ENCODE assay signal across 17 mouse cellular contexts in genomic region chr13:113733734-113734133, GRCm38 (mm10).
DNase-seq lines count a peak whose midpoint lies in the region; ATAC-seq lines count a peak whose summit lies in the region.
"Had no signal": no experiment of that assay in that cellular context is flagged by ENCODE, and none has a peak within 500 bp of the region (broad histone marks: within the 10 kb centered on the region; RNA-seq: fewer than 3 reads in every experiment).

No protein-coding gene starts in this region.

- H3K4me2 ChIP-seq in heart, embryonic 15.5 days, result no peak overlapping the region
- peak overlapping the region; percentile 8; the same call in 1 of the 2 replicates for H3K4me2 ChIP-seq in forebrain, embryonic 12.5 days
- H3K4me2 ChIP-seq in hindbrain, embryonic 14.5 days (replicated peaks), result no peak overlapping the region
- no peak overlapping the region for H3K4me2 ChIP-seq in midbrain, embryonic 16.5 days (ENCODE audit: low read length)
- H3K4me2 ChIP-seq: heart, embryonic 13.5 days; intestine, embryonic 15.5 days; stomach, embryonic 15.5 days had no signal

- H3K4me1 ChIP-seq in heart, embryonic 15.5 days (replicated peaks), result no peaks in the 10 kb centered on the region; the same call in 1 of the 2 replicates
- H3K4me1 ChIP-seq in forebrain, embryonic 12.5 days, result peaks cover 34% of the 10 kb centered on the region
- H3K4me1 ChIP-seq in hindbrain, embryonic 14.5 days (replicated peaks; ENCODE audit: control insufficient read depth, insufficient read depth, low read length), result peaks cover 17% of the 10 kb centered on the region; the same call in 1 of the 2 replicates
- peaks cover 21% of the 10 kb centered on the region for H3K4me1 ChIP-seq in midbrain, embryonic 16.5 days (ENCODE audit: control insufficient read depth, insufficient read depth, low read length)
- H3K4me1 ChIP-seq: stomach, embryonic 15.5 days had no signal

- no peaks in the 10 kb centered on the region for H3K36me3 ChIP-seq in heart, embryonic 15.5 days
- no peaks in the 10 kb centered on the region for H3K36me3 ChIP-seq in forebrain, embryonic 12.5 days (replicated peaks)
- H3K36me3 ChIP-seq in hindbrain, embryonic 14.5 days (replicated peaks; ENCODE audit: control insufficient read depth, insufficient read depth), result no peaks in the 10 kb centered on the region
- no peaks in the 10 kb centered on the region for H3K36me3 ChIP-seq in midbrain, embryonic 16.5 days (ENCODE audit: control insufficient read depth, insufficient read depth, low read length)
- H3K36me3 ChIP-seq: heart, embryonic 13.5 days; intestine, embryonic 15.5 days; stomach, embryonic 15.5 days had no signal

- no peak for DNase-seq in heart, adult 18-20 months
- no peak for DNase-seq in hindbrain, embryonic 14.5 days (ENCODE audit: low spot score)
- DNase-seq in gastrocnemius, postnatal 4 days (ENCODE audit: low spot score in 2 of 2), result no peak
- DNase-seq in heart, postnatal 4 days, result no peak
- DNase-seq: adrenal gland, adult 8-10 months; cerebellum, adult 8-10 months; gastrocnemius, postnatal 14 days had no signal

- H3K9me3 ChIP-seq in heart, embryonic 15.5 days (replicated peaks), result no peaks in the 10 kb centered on the region
- H3K9me3 ChIP-seq in forebrain, embryonic 12.5 days, result no peaks in the 10 kb centered on the region
- no peaks in the 10 kb centered on the region for H3K9me3 ChIP-seq in hindbrain, embryonic 14.5 days (ENCODE audit: control insufficient read depth, low read length)
- H3K9me3 ChIP-seq in midbrain, embryonic 16.5 days (replicated peaks; ENCODE audit: control insufficient read depth, low read length, poor library complexity, severe bottlenecking), result no peaks in the 10 kb centered on the region
- H3K9me3 ChIP-seq: heart, embryonic 13.5 days; intestine, embryonic 15.5 days; stomach, embryonic 15.5 days had no signal

- no peak overlapping the region for H3K4me3 ChIP-seq in heart, embryonic 15.5 days
- H3K4me3 ChIP-seq in forebrain, embryonic 12.5 days (replicated peaks), result no peak overlapping the region
- H3K4me3 ChIP-seq in hindbrain, embryonic 14.5 days (replicated peaks; ENCODE audit: low read length), result no peak overlapping the region
- H3K4me3 ChIP-seq in midbrain, embryonic 16.5 days (ENCODE audit: low read depth, low read length), result no peak overlapping the region
- H3K4me3 ChIP-seq: erythroblast, embryonic 14.5 days; heart, embryonic 13.5 days; intestine, embryonic 15.5 days; myocyte; stomach, embryonic 15.5 days had no signal

- no peaks in the 10 kb centered on the region for H3K27me3 ChIP-seq in heart, embryonic 15.5 days
- no peaks in the 10 kb centered on the region for H3K27me3 ChIP-seq in forebrain, embryonic 12.5 days
- no peaks in the 10 kb centered on the region for H3K27me3 ChIP-seq in hindbrain, embryonic 14.5 days (ENCODE audit: control insufficient read depth, insufficient read depth, low read length)
- no peaks in the 10 kb centered on the region for H3K27me3 ChIP-seq in midbrain, embryonic 16.5 days (ENCODE audit: control insufficient read depth, insufficient read depth, low read depth, low read length)
- H3K27me3 ChIP-seq: heart, embryonic 13.5 days; intestine, embryonic 15.5 days; stomach, embryonic 15.5 days had no signal

- WGBS in heart, embryonic 15.5 days, result 59% methylated on average over 2 of the region's 2 CpGs
- WGBS in forebrain, embryonic 12.5 days, result 59% methylated on average over 2 of the region's 2 CpGs
- 50% methylated on average over 2 of the region's 2 CpGs for WGBS in hindbrain, embryonic 14.5 days
- WGBS in midbrain, embryonic 16.5 days, result 36% methylated on average over 2 of the region's 2 CpGs

- H3K9ac ChIP-seq in heart, embryonic 15.5 days, result no peak overlapping the region
- H3K9ac ChIP-seq in forebrain, embryonic 12.5 days, result no peak overlapping the region
- H3K9ac ChIP-seq in hindbrain, embryonic 14.5 days, result peak overlapping the region; percentile 5; the same call in 1 of the 2 replicates
- no peak overlapping the region for H3K9ac ChIP-seq in midbrain, embryonic 16.5 days (ENCODE audit: low read depth, low read length)
- H3K9ac ChIP-seq: heart, embryonic 13.5 days; intestine, embryonic 15.5 days; stomach, embryonic 15.5 days had no signal

- peak overlapping the region; percentile 15 for H3K27ac ChIP-seq in heart, embryonic 15.5 days
- H3K27ac ChIP-seq in forebrain, embryonic 12.5 days, result peak overlapping the region; percentile 82
- H3K27ac ChIP-seq in hindbrain, embryonic 14.5 days, result peak overlapping the region; percentile 74
- H3K27ac ChIP-seq in midbrain, embryonic 16.5 days (ENCODE audit: low read length), result peak overlapping the region; percentile 82
- H3K27ac ChIP-seq: heart, embryonic 13.5 days; intestine, embryonic 15.5 days; macrophage; stomach, embryonic 15.5 days had no signal

- ATAC-seq in heart, embryonic 15.5 days (replicated peaks; ENCODE audit: insufficient number of reproducible peaks, insufficient read depth, low FRiP score, low read depth), result no peak
- ATAC-seq in forebrain, embryonic 12.5 days (ENCODE audit: low FRiP score), result no peak; the same call in 1 of the 2 replicates
- ATAC-seq in hindbrain, embryonic 14.5 days (ENCODE audit: low FRiP score), result peak; percentile 5; the same call in 1 of the 2 replicates
- peak; percentile 41; the same call in 1 of the 2 replicates for ATAC-seq in midbrain, embryonic 16.5 days
- no peak for ATAC-seq in granulocyte monocyte progenitor cell, adult 5-6 weeks (replicated peaks; ENCODE audit: poor library complexity, severe bottlenecking)
- ATAC-seq: intestine, embryonic 15.5 days had no signal

Comparison
In these comparisons a context has a peak if more than half of its experiments do, and no peak if none do; other contexts are left out.
1. ATAC-seq: peak in hindbrain, embryonic 14.5 days (single experiment) and midbrain, embryonic 16.5 days (single experiment); none in heart, embryonic 15.5 days (single experiment), forebrain, embryonic 12.5 days (single experiment) and granulocyte monocyte progenitor cell, adult 5-6 weeks (single experiment).
2. H3K27ac ChIP-seq: peak in every context shown above with its lines; median percentile 82 in forebrain, embryonic 12.5 days; 82 in midbrain, embryonic 16.5 days; 74 in hindbrain, embryonic 14.5 days; 15 in heart, embryonic 15.5 days.